Mouse (Mus musculus): ENCODE measurements around the gene Syf2. TPM values are rescaled to one million over a fixed set of nuclear protein-coding genes. Genes with fewer than 3 reads are reported as not detected.

Gene Syf2
- polyA plus RNA-seq, 1 experiment from 2014 or later = 64.1 TPM

DNA sequence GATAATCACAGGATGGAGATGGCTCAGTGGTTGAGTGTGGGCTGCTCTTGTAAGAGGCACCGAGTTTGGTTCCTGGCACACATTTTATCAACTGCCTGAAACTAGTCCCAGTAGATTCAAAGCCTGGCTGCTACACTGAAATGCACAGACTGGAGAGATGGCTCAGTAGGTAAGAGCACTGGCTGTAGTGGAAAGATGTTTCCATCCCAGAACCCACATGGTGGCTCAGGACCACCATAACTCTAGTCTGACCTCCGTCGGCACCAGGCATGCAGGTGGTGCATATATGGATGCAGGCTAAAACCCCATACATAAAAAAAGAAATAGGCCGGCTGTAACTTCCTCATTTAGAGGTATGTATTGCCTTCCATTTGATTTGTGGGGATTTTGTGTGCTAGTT, 1.2 kb upstream of the Syf2 start:
- H3K27me3 ChIP-seq (ENCODE audit: control insufficient read depth, insufficient read depth, low read length) = no peaks in the 10 kb centered on the region
- H3K27ac ChIP-seq (ENCODE audit: low read depth, low read length) = no peak overlapping the region
- H3K4me1 ChIP-seq (ENCODE audit: control insufficient read depth, insufficient read depth, low read length) = peaks cover 9% of the 10 kb centered on the region; the same call in 1 of the 2 replicates
- ATAC-seq (ENCODE audit: insufficient read depth, low FRiP score, low TSS enrichment) = no peak
- no peak overlapping the region for H3K4me3 ChIP-seq (ENCODE audit: low read depth, low read length)
- 77% methylated on average over 4 of the region's 4 CpGs for WGBS
- no peaks in the 10 kb centered on the region for H3K9me3 ChIP-seq (ENCODE audit: control insufficient read depth, low read length)
- H3K36me3 ChIP-seq (ENCODE audit: control insufficient read depth, insufficient read depth, low read length) = peaks cover 8% of the 10 kb centered on the region; the same call in 1 of the 2 replicates
- no peak overlapping the region for H3K9ac ChIP-seq (ENCODE audit: low read length)
- no peak overlapping the region for H3K4me2 ChIP-seq (ENCODE audit: low read depth)
- DNase-seq (ENCODE audit: low spot score) = no peak

DNA sequence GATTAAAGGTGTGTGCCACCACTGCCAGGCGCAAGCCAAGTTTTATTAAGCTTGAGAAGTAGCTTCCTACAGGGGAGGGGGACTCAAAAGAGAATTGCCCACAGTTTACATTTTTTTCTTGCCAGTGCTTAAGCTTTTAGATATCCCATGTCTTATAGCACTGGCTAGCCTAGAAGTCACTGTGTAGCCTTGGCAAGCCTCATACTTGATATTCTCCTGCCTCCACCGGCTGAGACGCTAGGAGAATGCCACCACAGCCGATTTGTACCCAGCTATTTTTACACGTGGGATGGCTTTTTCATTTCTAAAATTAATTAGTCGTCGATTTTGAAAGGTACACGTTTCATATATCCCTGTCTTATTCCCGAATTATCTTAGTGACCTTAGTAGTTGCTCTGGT, 508 bp upstream of the Syf2 start:
- H3K4me2 ChIP-seq (ENCODE audit: low read depth) = peak overlapping the region; percentile 92
- WGBS = 32% methylated on average over 9 of the region's 9 CpGs
- no peaks in the 10 kb centered on the region for H3K27me3 ChIP-seq (ENCODE audit: control insufficient read depth, insufficient read depth, low read length)
- peaks cover 11% of the 10 kb centered on the region; the same call in 1 of the 2 replicates for H3K36me3 ChIP-seq (ENCODE audit: control insufficient read depth, insufficient read depth, low read length)
- H3K9ac ChIP-seq (ENCODE audit: low read length) = no peak overlapping the region
- no peak for ATAC-seq (ENCODE audit: insufficient read depth, low FRiP score, low TSS enrichment)
- peaks cover 4% of the 10 kb centered on the region; the same call in 1 of the 2 replicates for H3K4me1 ChIP-seq (ENCODE audit: control insufficient read depth, insufficient read depth, low read length)
- H3K4me3 ChIP-seq (ENCODE audit: low read depth, low read length) = peak overlapping the region; percentile 91
- DNase-seq (ENCODE audit: low spot score) = no peak
- H3K27ac ChIP-seq (ENCODE audit: low read depth, low read length) = no peak overlapping the region
- no peaks in the 10 kb centered on the region for H3K9me3 ChIP-seq (ENCODE audit: control insufficient read depth, low read length)

DNA sequence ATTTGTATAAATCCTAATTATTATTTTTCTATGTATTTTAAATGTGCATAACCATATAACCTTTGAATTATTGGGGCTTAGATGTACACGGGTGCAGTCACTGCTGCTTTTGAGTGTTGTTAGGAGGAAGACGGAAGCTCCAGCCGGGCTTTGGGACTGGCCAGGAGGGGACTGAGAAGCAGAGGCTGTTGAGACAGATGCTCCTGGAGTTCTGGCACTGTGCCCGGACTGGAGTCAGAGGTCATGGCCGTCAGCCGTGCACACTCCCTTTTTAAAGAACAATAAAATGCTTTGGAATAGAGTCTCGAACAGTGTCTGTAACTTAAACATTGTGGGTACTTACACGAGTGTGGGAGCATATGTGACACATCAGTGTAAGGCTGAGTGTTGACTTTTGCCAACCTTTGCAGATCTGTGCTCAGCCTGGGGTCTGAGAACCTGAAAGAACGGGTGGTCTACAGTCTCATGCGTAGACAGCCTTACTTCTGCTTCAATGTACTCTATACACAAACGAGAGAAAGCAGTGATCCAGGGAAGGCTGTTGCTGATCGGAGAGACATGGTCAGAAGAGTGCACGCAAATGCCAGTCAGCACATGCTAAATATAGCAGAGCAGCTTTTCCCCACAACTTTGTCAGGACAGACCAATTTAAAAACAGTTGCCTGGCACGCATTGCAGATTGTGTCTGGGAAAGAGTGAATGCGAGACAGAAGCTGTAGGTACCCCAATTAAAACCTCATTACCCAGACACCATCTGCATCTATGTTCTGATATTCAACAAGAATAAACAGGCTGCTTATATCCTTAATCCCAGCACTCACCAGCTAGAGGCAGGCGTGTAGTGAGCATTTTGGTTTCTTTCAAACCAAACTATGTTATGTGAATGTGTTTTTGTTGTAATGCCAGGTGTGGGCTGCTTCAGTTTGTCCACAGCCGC, 6.8 kb downstream of the Syf2 start:
- H3K9me3 ChIP-seq (ENCODE audit: control insufficient read depth, low read length) = no peaks in the 10 kb centered on the region
- 73% methylated on average over 17 of the region's 17 CpGs for WGBS
- H3K4me3 ChIP-seq (ENCODE audit: low read depth, low read length) = no peak overlapping the region
- no peak for DNase-seq (ENCODE audit: low spot score)
- H3K9ac ChIP-seq (ENCODE audit: low read length) = no peak overlapping the region
- no peak for ATAC-seq (ENCODE audit: insufficient read depth, low FRiP score, low TSS enrichment)
- peaks cover 8% of the 10 kb centered on the region; the same call in 1 of the 2 replicates for H3K36me3 ChIP-seq (ENCODE audit: control insufficient read depth, insufficient read depth, low read length)
- H3K27me3 ChIP-seq (ENCODE audit: control insufficient read depth, insufficient read depth, low read length) = no peaks in the 10 kb centered on the region
- no peaks in the 10 kb centered on the region for H3K4me1 ChIP-seq (ENCODE audit: control insufficient read depth, insufficient read depth, low read length)
- H3K4me2 ChIP-seq (ENCODE audit: low read depth) = no peak overlapping the region
- no peak overlapping the region for H3K27ac ChIP-seq (ENCODE audit: low read depth, low read length)

DNA sequence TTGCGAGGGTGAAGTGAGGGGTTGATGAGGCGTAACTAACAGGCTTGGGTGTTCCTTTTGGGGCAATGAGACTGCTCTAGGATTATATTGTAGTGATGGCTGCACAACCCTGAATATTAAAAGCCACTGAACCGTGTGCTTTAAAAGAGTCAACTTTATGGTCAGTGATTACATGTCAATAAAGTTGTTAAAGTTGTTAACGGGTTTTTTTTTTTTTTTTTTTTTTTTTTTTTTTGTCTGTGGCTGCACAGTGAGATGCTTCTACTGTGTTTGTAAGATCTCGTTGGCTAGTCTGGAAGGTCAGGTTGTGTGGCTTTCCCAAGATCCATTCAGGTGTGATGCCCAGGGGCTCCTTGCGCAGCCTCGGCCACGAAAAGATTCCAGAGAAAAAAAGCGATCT, 9.2 kb downstream of the Syf2 start:
- no peak overlapping the region for H3K27ac ChIP-seq (ENCODE audit: low read depth, low read length)
- H3K4me1 ChIP-seq (ENCODE audit: control insufficient read depth, insufficient read depth, low read length) = no peaks in the 10 kb centered on the region
- H3K4me2 ChIP-seq (ENCODE audit: low read depth) = no peak overlapping the region
- no peak for DNase-seq (ENCODE audit: low spot score)
- H3K27me3 ChIP-seq (ENCODE audit: control insufficient read depth, insufficient read depth, low read length) = 0 out of 2 replicates have a peak, but pooled peaks cover 5% of the 10 kb centered on the region
- no peak overlapping the region for H3K4me3 ChIP-seq (ENCODE audit: low read depth, low read length)
- no peaks in the 10 kb centered on the region for H3K9me3 ChIP-seq (ENCODE audit: control insufficient read depth, low read length)
- peaks cover 2% of the 10 kb centered on the region; the same call in 1 of the 2 replicates for H3K36me3 ChIP-seq (ENCODE audit: control insufficient read depth, insufficient read depth, low read length)
- 41% methylated on average over 9 of the region's 9 CpGs for WGBS
- no peak overlapping the region for H3K9ac ChIP-seq (ENCODE audit: low read length)
- ATAC-seq (ENCODE audit: insufficient read depth, low FRiP score, low TSS enrichment) = no peak

DNA sequence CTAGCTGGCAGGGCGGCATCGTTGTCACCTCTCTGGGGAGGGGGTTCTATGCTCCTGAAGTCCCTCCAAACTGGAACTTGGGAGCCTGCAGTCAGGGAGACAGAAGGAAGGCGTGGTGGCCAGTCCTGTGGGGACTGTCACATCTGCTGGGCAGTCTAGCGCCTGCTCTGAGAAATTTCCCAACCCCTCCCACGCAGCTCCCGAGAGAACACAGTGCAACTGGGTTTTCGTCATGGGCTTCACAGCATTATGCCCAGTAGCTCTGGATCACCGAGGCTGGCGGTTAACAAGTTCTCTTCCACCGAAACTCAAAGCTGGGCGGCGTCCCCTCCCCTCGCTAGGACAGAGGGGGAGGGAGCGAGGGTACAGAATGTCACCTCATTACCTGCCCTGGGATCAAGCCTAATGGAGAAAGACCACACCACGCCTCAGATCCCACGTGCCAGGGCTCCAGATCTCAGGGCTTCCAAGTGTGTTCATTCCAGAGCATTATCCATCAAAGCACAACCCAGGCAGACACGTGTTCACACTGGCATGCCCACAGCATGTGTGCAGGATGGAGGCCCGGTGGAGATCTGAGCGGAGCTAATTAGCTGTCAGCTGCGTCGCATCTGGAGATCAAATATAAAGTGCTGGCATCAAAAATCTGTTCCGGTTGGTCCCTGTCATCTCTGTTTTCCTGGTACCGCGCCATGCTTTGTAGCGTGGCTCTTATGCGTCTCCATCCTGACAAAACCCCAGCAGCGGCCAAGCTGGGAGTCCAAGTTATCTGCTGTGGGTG, 13.2 kb downstream of the Syf2 start:
- Histone ChIP-seq H3K27me3 (ENCODE audit: control insufficient read depth, insufficient read depth, low read length) (0 out of 2 replicates have a peak, but pooled peaks cover 5% of the 10 kb centered on the region), H3K4me3 (ENCODE audit: low read depth, low read length) (no peak overlapping the region), H3K36me3 (ENCODE audit: control insufficient read depth, insufficient read depth, low read length) (no peaks in the 10 kb centered on the region), H3K9me3 (ENCODE audit: control insufficient read depth, low read length) (no peaks in the 10 kb centered on the region), H3K9ac (ENCODE audit: low read length) (no peak overlapping the region; the same call in 1 of the 2 replicates), H3K27ac (ENCODE audit: low read depth, low read length) (no peak overlapping the region), H3K4me2 (ENCODE audit: low read depth) (no peak overlapping the region), H3K4me1 (ENCODE audit: control insufficient read depth, insufficient read depth, low read length) (no peaks in the 10 kb centered on the region)
- ATAC-seq (ENCODE audit: insufficient read depth, low FRiP score, low TSS enrichment) (no peak), DNase-seq (ENCODE audit: low spot score) (no peak)
- 56% methylated on average over 26 of the region's 27 CpGs for WGBS

DNA sequence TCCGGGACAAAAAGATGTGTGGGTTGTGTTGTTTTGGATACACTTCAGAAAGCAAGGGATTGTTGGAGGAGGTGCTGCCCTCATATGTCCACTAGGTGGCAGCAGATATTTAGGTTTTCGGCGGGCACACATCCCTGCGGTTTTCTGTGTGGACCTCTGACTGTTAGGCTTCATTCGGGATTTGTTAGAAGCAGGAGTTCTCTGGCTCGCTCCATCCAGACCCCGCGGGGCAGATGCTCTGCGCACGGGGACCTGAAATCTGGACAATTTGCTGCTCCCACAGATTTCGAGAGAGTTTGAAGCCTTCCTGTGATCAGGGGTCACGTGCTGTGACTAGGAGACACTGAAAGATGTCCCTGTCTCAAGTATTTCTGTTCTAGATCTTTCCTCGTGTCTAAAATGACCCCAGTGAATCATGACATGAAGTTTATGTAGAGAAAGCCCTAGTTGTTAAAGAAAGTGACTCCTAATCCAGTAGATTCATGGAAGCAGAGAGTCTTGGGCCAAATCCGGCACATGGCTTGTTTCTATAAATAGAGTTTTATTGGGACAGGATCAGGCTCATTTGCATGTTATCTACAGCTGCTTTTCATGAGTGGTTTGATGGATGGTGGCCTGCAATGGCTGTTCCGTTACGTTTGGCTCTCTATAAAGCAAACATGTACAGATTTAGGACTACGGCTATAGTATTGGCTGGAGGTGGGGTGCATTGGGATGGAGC, 15.5 kb downstream of the Syf2 start:
- WGBS = 18% methylated on average over 17 of the region's 17 CpGs
- H3K4me3 ChIP-seq (ENCODE audit: low read depth, low read length) = no peak overlapping the region
- no peak overlapping the region for H3K27ac ChIP-seq (ENCODE audit: low read depth, low read length)
- peak; percentile 76 for DNase-seq (ENCODE audit: low spot score)
- H3K27me3 ChIP-seq (ENCODE audit: control insufficient read depth, insufficient read depth, low read length) = 0 out of 2 replicates have a peak, but pooled peaks cover 5% of the 10 kb centered on the region
- H3K9me3 ChIP-seq (ENCODE audit: control insufficient read depth, low read length) = no peaks in the 10 kb centered on the region
- no peaks in the 10 kb centered on the region for H3K36me3 ChIP-seq (ENCODE audit: control insufficient read depth, insufficient read depth, low read length)
- ATAC-seq (ENCODE audit: insufficient read depth, low FRiP score, low TSS enrichment) = peak; percentile 45; the same call in 1 of the 2 replicates
- no peak overlapping the region for H3K4me2 ChIP-seq (ENCODE audit: low read depth)
- H3K9ac ChIP-seq (ENCODE audit: low read length) = no peak overlapping the region
- no peaks in the 10 kb centered on the region for H3K4me1 ChIP-seq (ENCODE audit: control insufficient read depth, insufficient read depth, low read length)

DNA sequence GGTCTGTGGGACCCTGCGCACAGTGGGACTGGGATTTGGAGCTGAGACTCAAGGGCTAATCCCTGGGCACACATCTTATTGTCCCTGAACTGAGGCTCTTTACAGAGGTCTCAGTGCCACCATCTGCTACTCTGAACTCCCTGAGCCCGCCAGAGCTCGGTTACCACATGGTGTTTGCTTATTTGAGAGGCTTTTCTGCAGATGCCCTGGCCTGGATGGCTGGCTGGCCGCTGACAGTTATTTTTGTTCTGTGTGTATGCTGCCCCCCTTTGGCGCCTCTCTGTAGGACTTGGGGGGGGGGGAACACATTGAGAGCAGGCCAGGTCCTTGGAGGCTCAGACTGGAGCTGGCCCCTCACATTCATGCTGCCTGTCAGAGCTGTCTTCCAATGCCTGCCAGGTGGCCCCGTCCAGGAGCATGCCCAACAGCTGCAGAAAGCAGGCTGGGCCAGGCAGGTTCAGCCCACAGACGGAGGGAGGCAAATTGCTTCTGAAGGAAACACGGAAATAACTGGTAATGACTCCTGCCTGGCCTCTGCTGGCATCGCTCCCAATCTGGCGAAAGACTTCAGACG, 19.9 kb downstream of the Syf2 start:
- DNase-seq (ENCODE audit: low spot score) (peak; percentile 56), ATAC-seq (ENCODE audit: insufficient read depth, low FRiP score, low TSS enrichment) (no peak)
- Histone ChIP-seq H3K27ac (ENCODE audit: low read depth, low read length) (no peak overlapping the region), H3K27me3 (ENCODE audit: control insufficient read depth, insufficient read depth, low read length) (no peaks in the 10 kb centered on the region), H3K9ac (ENCODE audit: low read length) (no peak overlapping the region), H3K4me3 (ENCODE audit: low read depth, low read length) (no peak overlapping the region), H3K4me2 (ENCODE audit: low read depth) (no peak overlapping the region), H3K36me3 (ENCODE audit: control insufficient read depth, insufficient read depth, low read length) (no peaks in the 10 kb centered on the region), H3K9me3 (ENCODE audit: control insufficient read depth, low read length) (no peaks in the 10 kb centered on the region), H3K4me1 (ENCODE audit: control insufficient read depth, insufficient read depth, low read length) (no peaks in the 10 kb centered on the region)
- WGBS = 33% methylated on average over 11 of the region's 11 CpGs

DNA sequence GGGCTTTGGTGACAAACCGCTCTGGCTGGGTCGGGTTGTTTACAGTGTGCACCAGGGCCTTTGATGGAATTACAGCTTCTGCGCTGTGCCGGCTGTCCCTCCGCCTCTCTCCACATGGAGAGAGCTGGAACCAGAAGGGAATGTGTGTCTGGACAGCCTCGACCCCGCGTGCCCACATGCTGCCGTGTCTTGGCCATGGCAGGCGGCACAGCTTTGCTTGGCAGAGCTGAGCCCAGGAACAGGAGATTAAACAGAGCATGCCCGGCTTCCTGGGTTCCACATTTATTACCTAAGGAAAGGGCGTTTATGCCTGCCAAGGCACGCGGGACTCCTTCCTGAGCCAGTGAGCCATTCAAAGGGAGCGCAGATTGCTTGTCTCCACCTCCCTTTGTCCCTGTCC, 23.8 kb downstream of the Syf2 start:
- ATAC-seq (ENCODE audit: insufficient read depth, low FRiP score, low TSS enrichment) (no peak), DNase-seq (ENCODE audit: low spot score) (no peak)
- peak overlapping the region; percentile 6; the same call in 1 of the 2 replicates for H3K9ac ChIP-seq (ENCODE audit: low read length)
- no peak overlapping the region for H3K4me2 ChIP-seq (ENCODE audit: low read depth)
- H3K27me3 ChIP-seq (ENCODE audit: control insufficient read depth, insufficient read depth, low read length) = no peaks in the 10 kb centered on the region
- no peak overlapping the region for H3K4me3 ChIP-seq (ENCODE audit: low read depth, low read length)
- H3K4me1 ChIP-seq (ENCODE audit: control insufficient read depth, insufficient read depth, low read length) = no peaks in the 10 kb centered on the region
- WGBS = 17% methylated on average over 15 of the region's 15 CpGs
- H3K27ac ChIP-seq (ENCODE audit: low read depth, low read length) = no peak overlapping the region
- H3K9me3 ChIP-seq (ENCODE audit: control insufficient read depth, low read length) = no peaks in the 10 kb centered on the region
- no peaks in the 10 kb centered on the region for H3K36me3 ChIP-seq (ENCODE audit: control insufficient read depth, insufficient read depth, low read length)
